Mouse (Mus musculus) CH12.LX (cell line): ENCODE measurements around the gene Rac1. TPM values are rescaled to one million over a fixed set of nuclear protein-coding genes. Genes with fewer than 3 reads are reported as not detected.

Experiments used
- DNase-seq: peaks from one replicate; pipeline ENCODE4 v3.0.0-alpha.2; 2013; ENCODE audit errors: extremely low read depth
- H3K27ac ChIP-seq: 2 replicates; pipeline ENCODE4 v1.5.1; 2012; ENCODE audit warnings: low read depth, mild to moderate bottlenecking, control low read depth, moderate library complexity; ENCODE audit not compliant: insufficient read depth
- H3K27me3 ChIP-seq: replicated peaks from 2 replicates; pipeline ENCODE3; 2012; ENCODE audit warnings: inconsistent platforms
- H3K36me3 ChIP-seq, 2 experiments: replicated peaks in 1 of 2; 2 replicates each; pipeline versions ENCODE3 to v1.6.1; 2012; ENCODE audit warnings: inconsistent platforms in 1 of 2, low read length in 1 of 2, mild to moderate bottlenecking in 1 of 2, mixed read lengths in 1 of 2, moderate library complexity in 1 of 2; ENCODE audit not compliant: control insufficient read depth in 1 of 2, insufficient read depth in 1 of 2
- H3K4me1 ChIP-seq, 2 experiments: 2 replicates each; pipeline ENCODE4 v1.6.1; 2012; ENCODE audit warnings: inconsistent platforms in 1 of 2, moderate library complexity in 1 of 2; ENCODE audit not compliant: insufficient read depth in 2 of 2, control insufficient read depth in 1 of 2
- H3K4me2 ChIP-seq: 2 replicates; pipeline ENCODE4 v1.6.1; 2012; ENCODE audit warnings: low read depth, mild to moderate bottlenecking, control low read depth; ENCODE audit not compliant: poor library complexity, insufficient read depth, severe bottlenecking
- H3K4me3 ChIP-seq, 3 experiments: fragments of 150-350 bp in 1 of 3; sonication (generic) in 1 of 3; replicated peaks in 1 of 3; 2 replicates each; pipeline versions ENCODE3 to v1.5.1; 2011 to 2012; ENCODE audit warnings: low read depth in 2 of 3, low read length in 2 of 3, mild to moderate bottlenecking in 2 of 3, moderate library complexity in 2 of 3, control low read depth in 1 of 3, improper control_type of control experiment in 1 of 3, inconsistent platforms in 1 of 3, mixed read lengths in 1 of 3; ENCODE audit not compliant: poor library complexity in 1 of 3
- H3K79me2 ChIP-seq: replicated peaks from 2 replicates; pipeline ENCODE4 v1.6.1; 2012; ENCODE audit warnings: mild to moderate bottlenecking, moderate library complexity; ENCODE audit not compliant: control insufficient read depth, poor library complexity, insufficient read depth, severe bottlenecking; ENCODE audit errors: extremely low read depth
- H3K9ac ChIP-seq: 2 replicates; pipeline ENCODE4 v1.6.1; 2012; ENCODE audit warnings: low read depth, mild to moderate bottlenecking, control low read depth, moderate library complexity; ENCODE audit not compliant: insufficient read depth
- H3K9me3 ChIP-seq: replicated peaks from 2 replicates; pipeline ENCODE3; 2012; ENCODE audit warnings: low read length, inconsistent platforms, mixed read lengths
- BHLHE40 ChIP-seq: IDR thresholded peaks from 2 replicates; pipeline ENCODE4 v1.6.1; 2011; ENCODE audit warnings: mild to moderate bottlenecking, low read depth, low read length, improper control_type of control experiment
- CHD1 ChIP-seq: IDR thresholded peaks from 2 replicates; pipeline ENCODE4 v1.6.1; 2012; ENCODE audit warnings: low read depth, low read length, improper control_type of control experiment, inconsistent platforms
- CHD2 ChIP-seq: IDR thresholded peaks from 2 replicates; pipeline ENCODE4 v1.6.1; 2011; ENCODE audit warnings: low read length, improper control_type of control experiment
- CTCF ChIP-seq, 2 experiments: IDR thresholded peaks in 1 of 2; conservative IDR thresholded peaks in 1 of 2; 2 replicates each; pipeline ENCODE4 v1.5.1; 2011 to 2012; ENCODE audit warnings: low read depth in 2 of 2, low read length in 2 of 2, improper control_type of control experiment in 1 of 2, inconsistent platforms in 1 of 2, mild to moderate bottlenecking in 1 of 2, moderate library complexity in 1 of 2
- E2F4 ChIP-seq: IDR thresholded peaks from 2 replicates; pipeline ENCODE4 v1.6.1; 2011; ENCODE audit warnings: low read depth, low read length, improper control_type of control experiment; ENCODE audit not compliant: insufficient replicate concordance
- ELF1 ChIP-seq: IDR thresholded peaks from 2 replicates; pipeline ENCODE4 v1.6.1; 2014; ENCODE audit warnings: low read depth, mild to moderate bottlenecking, inconsistent platforms, low read length, improper control_type of control experiment
- EP300 ChIP-seq: IDR thresholded peaks from 2 replicates; pipeline ENCODE4 v1.6.1; 2011; ENCODE audit warnings: low read length, improper control_type of control experiment
- ETS1 ChIP-seq: conservative IDR thresholded peaks from 2 replicates; pipeline ENCODE4 v1.6.1; 2012; ENCODE audit warnings: low read depth, mild to moderate bottlenecking, inconsistent platforms, low read length, improper control_type of control experiment, moderate library complexity
- GABPA ChIP-seq: IDR thresholded peaks from 2 replicates; pipeline ENCODE4 v1.6.1; 2012; ENCODE audit warnings: low read depth, low read length, improper control_type of control experiment, inconsistent platforms; ENCODE audit not compliant: insufficient replicate concordance
- HCFC1 ChIP-seq: IDR thresholded peaks from 2 replicates; pipeline ENCODE4 v1.6.1; 2012; ENCODE audit warnings: low read depth, mild to moderate bottlenecking, inconsistent platforms, low read length, improper control_type of control experiment
- IRF4 ChIP-seq: IDR thresholded peaks from 2 replicates; pipeline ENCODE4 v1.6.1; 2014; ENCODE audit warnings: low read depth, mild to moderate bottlenecking, inconsistent platforms, low read length, improper control_type of control experiment
- JUN ChIP-seq: IDR thresholded peaks from 2 replicates; pipeline ENCODE4 v1.6.1; 2011; ENCODE audit warnings: low read depth, mild to moderate bottlenecking, low read length, improper control_type of control experiment, moderate library complexity; ENCODE audit not compliant: insufficient read depth
- KAT2A ChIP-seq: IDR thresholded peaks from 2 replicates; pipeline ENCODE4 v1.6.1; 2012; ENCODE audit warnings: low read length, improper control_type of control experiment, inconsistent platforms; ENCODE audit not compliant: insufficient replicate concordance
- MAX ChIP-seq: IDR thresholded peaks from 2 replicates; pipeline ENCODE4 v1.6.1; 2011; ENCODE audit warnings: low read length, improper control_type of control experiment
- MXI1 ChIP-seq: IDR thresholded peaks from 2 replicates; pipeline ENCODE4 v1.6.1; 2011; ENCODE audit warnings: mild to moderate bottlenecking, low read depth, low read length, improper control_type of control experiment
- MYC ChIP-seq: IDR thresholded peaks from 2 replicates; pipeline ENCODE4 v1.6.1; 2011; ENCODE audit warnings: low read depth, mild to moderate bottlenecking, improper control_type of control experiment, low read length
- NRF1 ChIP-seq: IDR thresholded peaks from 2 replicates; pipeline ENCODE4 v1.6.1; 2014; ENCODE audit warnings: low read depth, mild to moderate bottlenecking, inconsistent platforms, low read length, improper control_type of control experiment, moderate library complexity
- POLR2A ChIP-seq: IDR thresholded peaks from 2 replicates; pipeline ENCODE4 v1.6.1; 2011; ENCODE audit warnings: low read depth, mild to moderate bottlenecking, improper control_type of control experiment, low read length
- RAD21 ChIP-seq: IDR thresholded peaks from 2 replicates; pipeline ENCODE4 v1.6.1; 2011; ENCODE audit warnings: low read depth, mild to moderate bottlenecking, low read length, improper control_type of control experiment, moderate library complexity
- RCOR1 ChIP-seq: conservative IDR thresholded peaks from 2 replicates; pipeline ENCODE4 v1.6.1; 2012; ENCODE audit warnings: low read depth, mild to moderate bottlenecking, inconsistent platforms, low read length, improper control_type of control experiment
- SIN3A ChIP-seq: IDR thresholded peaks from 2 replicates; pipeline ENCODE4 v1.6.1; 2012; ENCODE audit warnings: low read length, improper control_type of control experiment, inconsistent platforms
- SMC3 ChIP-seq: IDR thresholded peaks from 2 replicates; pipeline ENCODE4 v1.6.1; 2011; ENCODE audit warnings: low read depth, low read length, improper control_type of control experiment
- TBP ChIP-seq: conservative IDR thresholded peaks from 2 replicates; pipeline ENCODE4 v1.6.1; 2011; ENCODE audit warnings: low read depth, low read length, improper control_type of control experiment
- TCF12 ChIP-seq: IDR thresholded peaks from 2 replicates; pipeline ENCODE4 v1.6.1; 2014; ENCODE audit warnings: low read depth, mild to moderate bottlenecking, inconsistent platforms, low read length, improper control_type of control experiment
- USF2 ChIP-seq: conservative IDR thresholded peaks from 2 replicates; pipeline ENCODE4 v1.6.1; 2011; ENCODE audit warnings: low read depth, low read length, improper control_type of control experiment
- ZKSCAN1 ChIP-seq: IDR thresholded peaks from 2 replicates; pipeline ENCODE4 v1.6.1; 2012; ENCODE audit warnings: low read depth, inconsistent platforms, low read length, improper control_type of control experiment, borderline replicate concordance
- ZMIZ1 ChIP-seq: IDR thresholded peaks from 2 replicates; pipeline ENCODE4 v1.6.1; 2012; ENCODE audit warnings: low read depth, mild to moderate bottlenecking, inconsistent platforms, low read length, improper control_type of control experiment
- dilution Hi-C: fragments of 300-500 bp; cut with MboI; formaldehyde crosslinking; loops from 2 replicates; pipeline ENCODE4 v1.14.3; 2020; ENCODE audit warnings: low sequenced_read_pairs; ENCODE audit not compliant: extremely low pct_unique_long_range_greater_than_20kb, extremely low pct_ligation_motif_present
- in situ Hi-C: fragments of 300-500 bp; cut with MboI; formaldehyde crosslinking; loops from 3 replicates; pipeline ENCODE4 v1.14.3; 2019; ENCODE audit warnings: low sequenced_read_pairs, low pct_ligation_motif_present, low pct_unique_long_range_greater_than_20kb, mixed read lengths
- polyA plus RNA-seq: library from polyadenylated mRNA; unstranded; fragments of >175 nt; gene quantifications from 2 replicates; pipeline ENCODE4 v1.2.1, GENCODE M21; 2012; ENCODE audit warnings: low read depth; ENCODE audit not compliant: insufficient read length
- total RNA-seq, 2 experiments: library from RNA; depleted of rRNA; stranded (reverse); fragments of 300-350 nt in 1 of 2; fragments of >200 nt in 1 of 2; gene quantifications; 2 replicates each; pipeline ENCODE4 v1.2.3; 2012 to 2014

Gene Rac1
- total and polyA plus RNA-seq, 3 experiments: 138 to 222 (median 199) TPM

DNA sequence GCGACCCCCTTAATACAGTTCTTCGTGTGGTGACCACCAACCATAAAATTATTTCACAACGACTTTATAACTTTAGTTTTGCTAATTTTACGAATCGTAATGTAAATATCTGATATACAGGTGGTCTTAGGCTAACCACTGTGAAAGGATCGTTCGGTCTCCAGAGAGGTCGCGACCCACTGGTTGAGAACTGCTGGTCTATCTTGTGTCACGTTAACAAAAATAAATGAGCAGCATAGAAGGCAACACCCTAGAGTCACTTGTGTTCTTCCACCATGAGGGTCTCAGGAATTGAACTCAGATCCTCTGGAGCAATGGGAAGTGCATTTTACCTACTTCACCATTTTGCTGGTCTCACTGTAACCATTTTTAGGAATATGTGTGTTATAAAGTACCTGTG lies 20.0 kb upstream of the Rac1 start:
- peak overlapping the region; percentile 78 for H3K4me2 ChIP-seq
- H3K9me3 ChIP-seq: no peaks in the 10 kb centered on the region
- DNase-seq: peak; percentile 17
- in situ Hi-C loops (loop anchor here (5.0 kb wide), 1 partner anchor 111 kb away; no protein-coding TSS in a partner anchor), dilution Hi-C loops (no loop called here)
- H3K4me3 ChIP-seq: peak overlapping the region in 2 of 3 experiments; percentile 8 to 60
- peaks cover 21% of the 10 kb centered on the region for H3K27me3 ChIP-seq
- peak overlapping the region; percentile 32; the same call in 1 of the 2 replicates for H3K9ac ChIP-seq
- H3K27ac ChIP-seq: no peak overlapping the region
- peaks cover 0 to 26% of the 10 kb centered on the region in 2 experiments; a peak in 2 of 4 replicates for H3K4me1 ChIP-seq
- TF ChIP-seq MAX (no peak), ETS1 (no peak), KAT2A (no peak), GABPA (no peak), ZKSCAN1 (no peak), ZMIZ1 (no peak), MYC (no peak), ELF1 (no peak), HCFC1 (no peak), EP300 (no peak), RCOR1 (no peak), USF2 (no peak), TBP (no peak), POLR2A (no peak), CHD2 (no peak; the same call in 1 of the 2 replicates), BHLHE40 (no peak), RAD21 (no peak), E2F4 (no peak), JUN (no peak)
- H3K36me3 ChIP-seq: peaks cover 0 to 12% of the 10 kb centered on the region in 2 experiments
- H3K79me2 ChIP-seq: no peaks in the 10 kb centered on the region

- peaks cover 21% of the 10 kb centered on the region for H3K27me3 ChIP-seq
- DNase-seq: peak; percentile 82
- TF ChIP-seq TBP (peak; percentile 89), SIN3A (peak; percentile 53; the same call in 1 of the 2 replicates), NRF1 (no peak), RAD21 (peak; percentile 84), TCF12 (0 out of 2 replicates have a peak, but pooled peaks have one; percentile 11), JUN (no peak), SMC3 (peak; percentile 86), CHD1 (no peak), MXI1 (peak; percentile 71; the same call in 1 of the 2 replicates), IRF4 (0 out of 2 replicates have a peak, but pooled peaks have one; percentile 27), MYC (peak; percentile 94), MAX (0 out of 2 replicates have a peak, but pooled peaks have one; percentile 76), CTCF (conservative IDR thresholded peaks at IDR 0.05 in 1 of 2, IDR thresholded peaks at IDR 0.05 in 1 of 2; ENCODE audit: low read depth in 2 of 2, low read length in 2 of 2) (peak; percentile 86 to 92), ETS1 (no peak)
- H3K9ac ChIP-seq: peak overlapping the region; percentile 32; the same call in 1 of the 2 replicates
- H3K4me3 ChIP-seq: peak overlapping the region in 2 of 3 experiments; percentile 8 to 60
- dilution Hi-C loops: no loop called here
- H3K27ac ChIP-seq: no peak overlapping the region
- H3K4me1 ChIP-seq: peaks cover 0 to 22% of the 10 kb centered on the region in 2 experiments; a peak in 2 of 4 replicates
- peak overlapping the region; percentile 78 for H3K4me2 ChIP-seq
- in situ Hi-C loops: loop anchor here (5.0 kb wide), 1 partner anchor 110 kb away; no protein-coding TSS in a partner anchor
- H3K79me2 ChIP-seq: no peaks in the 10 kb centered on the region
- peaks cover 0 to 9% of the 10 kb centered on the region in 2 experiments for H3K36me3 ChIP-seq
- no peaks in the 10 kb centered on the region for H3K9me3 ChIP-seq
These were observed 19.5 kb upstream of the Rac1 start for GRCm38 (mm10) chr5:143547384-143547783.
